Mouse (Mus musculus): ENCODE measurements around the gene Abhd17a.

Gene Abhd17a

DNA sequence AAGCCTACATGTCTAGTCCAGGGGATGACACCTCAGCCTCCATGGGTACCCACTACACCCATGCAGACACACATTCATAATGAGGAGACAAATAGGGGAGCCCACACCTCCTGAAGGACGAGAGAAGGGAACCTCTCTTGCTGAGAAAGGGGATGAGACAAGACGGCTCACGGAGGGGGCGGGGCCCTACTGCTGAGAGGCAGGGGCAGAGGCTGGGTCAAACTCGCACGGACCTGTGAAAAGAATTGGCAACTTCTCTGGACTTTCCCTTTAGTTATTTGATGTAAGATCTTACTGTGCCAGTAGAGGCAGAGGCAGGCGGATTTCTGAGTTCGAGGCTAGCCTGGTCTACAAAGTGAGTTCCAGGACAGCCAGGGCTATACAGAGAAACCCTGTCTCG, 37.8 kb downstream of the Abhd17a start:
- in situ Hi-C loops (cut with MboI, MseI), result loop anchor here (5.0 kb wide), 1 partner anchor 105 kb away; no protein-coding TSS in a partner anchor

DNA sequence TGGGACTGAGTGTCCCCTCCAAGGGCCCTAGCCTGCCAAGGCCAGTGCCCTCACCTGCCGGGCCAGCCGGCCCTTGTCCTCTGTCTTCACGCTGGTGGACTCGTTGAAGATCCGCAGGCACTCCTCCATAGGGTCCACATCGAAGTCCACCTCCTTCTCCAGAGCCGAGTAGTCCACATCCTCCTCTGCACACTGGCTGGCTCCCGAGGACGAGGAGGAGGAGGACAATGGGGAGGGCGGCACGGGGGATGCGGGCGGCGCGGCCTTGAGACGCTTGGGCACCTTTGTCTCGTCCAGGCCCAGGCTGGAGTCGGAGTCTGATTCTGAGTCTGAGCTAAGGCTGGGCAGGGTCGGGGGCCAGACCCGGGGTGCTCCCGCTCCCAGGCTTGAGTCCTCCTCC, 40.9 kb downstream of the Abhd17a start:
- in situ Hi-C loops (cut with MboI, MseI), result no loop called here

DNA sequence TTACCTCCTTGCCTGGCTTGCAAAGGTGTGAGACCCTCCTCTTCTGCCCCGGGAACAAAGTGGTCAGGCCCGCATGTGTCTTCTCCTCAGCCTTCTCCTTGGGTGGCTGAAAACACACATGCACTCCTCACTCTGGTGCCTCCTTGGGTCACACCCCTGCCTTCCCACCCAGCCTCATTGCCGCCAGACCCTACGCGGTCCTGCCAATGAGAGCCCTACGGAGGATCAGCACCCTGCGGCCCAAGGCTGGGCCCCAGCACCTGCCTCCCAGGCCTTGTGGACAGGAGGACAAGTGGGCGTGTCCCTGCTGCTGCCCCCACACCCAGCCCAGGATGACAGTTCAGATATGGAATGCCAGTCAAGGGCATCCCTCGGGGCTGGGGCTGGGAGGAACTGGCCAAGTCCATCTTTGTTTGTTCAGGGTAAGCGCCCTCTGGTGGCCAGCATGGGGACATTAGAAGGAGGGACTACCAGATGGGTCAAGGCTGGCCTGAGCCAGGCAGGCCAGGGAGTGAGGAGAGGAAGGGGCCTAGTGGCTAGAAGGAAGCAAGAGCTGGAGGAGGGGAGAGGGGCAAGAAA, 41.6 kb downstream of the Abhd17a start:
- in situ Hi-C loops (cut with MboI, MseI), result no loop called here

DNA sequence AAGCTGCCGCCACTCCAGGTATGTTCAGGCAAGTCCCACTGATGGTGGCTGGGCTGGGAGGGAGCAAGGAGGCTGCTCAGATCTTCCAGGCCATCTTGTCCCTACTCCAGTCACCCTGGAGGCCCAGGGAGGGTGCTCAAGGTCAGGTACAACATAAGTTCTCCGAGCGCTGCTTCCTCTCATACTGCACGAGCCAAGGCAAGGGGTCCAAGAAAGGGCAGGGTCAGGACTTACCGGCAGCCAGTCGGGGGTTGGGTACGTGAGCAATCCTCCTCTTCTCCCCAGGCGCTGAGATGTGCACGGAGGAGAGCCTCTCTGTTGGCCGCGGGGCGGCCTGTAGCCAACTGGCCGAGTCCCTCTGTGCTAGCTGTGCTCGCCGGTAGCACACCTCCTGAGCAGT, 42.6 kb downstream of the Abhd17a start:
- in situ Hi-C loops (cut with MboI, MseI), result no loop called here

DNA sequence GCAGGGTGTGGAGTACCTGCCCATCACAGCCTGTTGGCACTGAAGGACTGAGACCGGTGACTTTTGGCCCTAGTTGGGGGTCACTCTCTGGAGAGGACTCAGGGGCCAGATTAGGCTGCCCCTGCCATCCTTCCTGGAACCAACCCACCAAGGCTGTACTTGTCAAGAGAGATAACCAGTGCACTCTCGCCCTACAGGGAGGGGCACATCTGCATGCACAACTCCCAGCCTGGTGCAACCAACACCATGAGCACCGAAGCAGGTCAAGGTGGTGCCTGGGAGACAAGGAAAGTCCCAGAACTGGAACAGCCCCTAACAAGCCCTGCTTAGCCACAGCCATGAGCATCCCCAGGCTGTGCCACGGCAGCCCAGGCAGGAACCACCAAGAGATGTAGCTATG, 43.2 kb downstream of the Abhd17a start:
- in situ Hi-C loops (cut with MboI, MseI), result no loop called here

DNA sequence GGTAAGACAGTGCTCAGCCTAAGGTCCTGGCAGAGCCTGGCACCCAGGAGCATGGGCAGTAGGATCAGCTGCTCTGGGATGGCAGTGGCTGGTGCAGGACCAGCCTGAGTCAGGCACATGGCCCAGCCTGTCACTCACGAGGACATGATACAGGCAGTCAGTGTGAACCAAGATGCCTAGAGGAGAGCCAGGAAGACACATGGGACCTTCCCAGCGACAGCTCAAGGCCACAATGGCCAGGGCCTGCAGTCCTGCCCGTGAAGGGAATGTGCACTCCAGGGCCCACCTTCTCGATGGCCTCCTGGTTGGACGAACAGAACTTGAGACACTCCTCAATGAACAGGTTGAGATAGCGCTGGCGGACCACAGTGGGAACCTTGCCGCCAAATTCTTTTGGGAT, 44.6 kb downstream of the Abhd17a start:
- in situ Hi-C loops (cut with MboI, MseI), result no loop called here

DNA sequence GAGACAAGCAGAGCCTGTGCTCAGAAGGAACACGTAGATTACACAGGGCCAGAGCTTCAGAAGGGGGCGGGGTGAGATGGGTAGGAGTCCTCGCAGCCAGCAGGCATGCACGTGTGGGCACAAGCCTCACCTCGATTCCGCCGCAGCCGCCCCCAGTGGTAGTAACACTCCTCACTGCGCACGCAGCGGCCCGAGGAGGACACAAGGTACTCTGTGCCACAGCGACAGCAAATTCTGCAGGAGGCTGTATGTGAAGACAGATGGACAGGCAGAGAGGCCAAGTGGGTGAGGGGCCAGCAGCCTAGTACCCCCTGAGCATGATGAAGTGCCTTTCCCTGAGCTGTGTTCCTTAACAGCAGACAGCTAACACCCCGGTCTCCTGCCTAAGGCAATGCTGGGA, 46.3 kb downstream of the Abhd17a start:
- in situ Hi-C loops (cut with MboI, MseI), result no loop called here

DNA sequence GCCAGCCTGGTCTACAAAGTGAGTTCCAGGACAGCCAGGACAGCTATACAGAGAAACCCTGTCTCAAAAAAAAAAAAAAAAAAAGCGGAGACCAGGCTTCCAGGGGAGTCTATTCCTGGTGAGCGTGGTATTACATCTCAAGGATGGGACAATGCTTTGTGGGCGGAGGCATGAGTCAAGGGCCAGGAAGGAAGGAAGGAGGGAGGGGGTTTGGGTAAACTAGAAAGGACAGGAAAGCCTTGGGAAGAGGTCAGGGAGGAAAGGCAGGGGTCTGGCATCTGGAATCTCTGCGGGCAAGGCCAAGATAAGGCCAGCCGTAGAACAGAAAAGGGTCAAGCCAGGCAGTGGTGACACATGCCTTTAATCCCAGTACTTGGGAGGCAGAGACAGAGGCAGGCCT, 50.6 kb downstream of the Abhd17a start:
- in situ Hi-C loops (cut with MboI, MseI), result no loop called here

DNA sequence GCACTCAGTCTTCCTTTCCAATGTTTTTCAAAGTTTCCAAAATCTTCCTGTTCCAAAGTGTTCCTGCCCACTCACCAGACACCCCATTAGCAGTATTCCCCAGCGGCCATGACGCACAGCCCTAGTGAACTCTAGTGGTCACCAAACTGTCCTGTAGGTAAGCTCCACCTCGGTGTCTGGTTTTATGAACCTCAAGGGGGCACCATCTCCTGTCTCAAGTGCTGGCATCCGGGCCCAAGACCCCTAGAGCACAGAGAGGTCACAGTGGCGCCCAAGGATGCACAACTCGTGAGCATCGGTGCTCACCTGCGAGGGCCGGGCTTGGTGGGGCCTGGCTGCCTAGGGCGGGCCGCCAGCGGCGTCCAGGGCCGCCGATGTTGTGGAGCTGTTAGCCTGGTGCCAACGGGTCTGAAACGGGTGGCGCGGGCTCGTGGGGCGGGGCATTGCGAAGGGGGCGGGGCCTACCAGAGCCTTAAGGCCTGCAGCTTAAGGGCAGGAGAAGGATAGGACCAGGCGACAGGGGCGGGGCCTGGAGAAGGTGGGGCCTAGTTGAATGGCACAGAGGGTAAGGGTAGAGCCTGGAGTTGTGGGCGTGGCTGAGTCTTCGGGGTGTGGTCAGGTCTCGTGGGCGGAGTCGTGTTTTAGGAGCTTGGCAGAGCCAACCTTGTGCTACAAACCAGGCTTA, 51.3 kb downstream of the Abhd17a start, which contains the start of gene Atp8b3:
Gene Atp8b3, minus strand, starts transcription at position 415 of the 685 bp plus-strand sequence.
- in situ Hi-C loops (cut with MboI, MseI), result no loop called here

DNA sequence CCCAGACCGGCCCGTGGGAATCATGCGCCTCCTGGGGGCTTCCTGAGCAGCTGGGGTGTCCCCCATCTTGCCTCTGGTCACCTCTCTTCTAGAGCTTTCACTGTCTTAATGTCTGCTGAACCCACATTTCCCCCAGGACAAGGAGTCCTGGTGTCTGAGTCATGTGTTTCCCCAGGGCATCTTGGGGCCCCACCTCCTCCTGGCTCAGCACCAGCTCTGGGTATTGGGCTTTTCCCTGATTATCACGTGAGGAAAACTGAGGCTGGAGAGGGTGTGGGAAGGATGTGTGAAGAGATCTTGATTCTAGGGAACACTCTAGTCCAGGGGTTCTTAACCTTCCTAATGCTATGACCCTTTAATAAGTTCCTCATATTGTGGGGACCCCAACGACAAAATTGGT, 52.0 kb downstream of the Abhd17a start:
- in situ Hi-C loops (cut with MboI, MseI), result no loop called here

DNA sequence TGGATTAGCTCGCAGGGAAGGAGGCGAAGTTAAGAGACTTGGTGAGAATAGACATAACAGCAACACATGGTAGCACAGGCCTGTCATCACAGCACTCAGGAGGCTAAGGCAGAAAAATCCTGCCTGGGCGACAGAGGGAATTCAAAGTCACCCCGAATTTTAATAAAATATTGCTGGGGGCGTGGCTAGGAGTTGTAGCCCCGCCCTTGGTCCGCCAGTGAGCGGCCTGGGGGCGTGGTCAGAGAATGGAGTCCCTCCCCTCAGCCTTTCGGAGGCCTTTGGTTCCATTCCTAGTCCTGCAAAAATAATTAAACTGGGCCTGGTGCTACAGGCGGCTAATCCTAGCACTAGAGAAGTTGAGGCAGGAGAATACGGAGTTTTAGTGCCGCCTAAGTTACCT, 54.4 kb downstream of the Abhd17a start:
- in situ Hi-C loops (cut with MboI, MseI), result no loop called here

DNA sequence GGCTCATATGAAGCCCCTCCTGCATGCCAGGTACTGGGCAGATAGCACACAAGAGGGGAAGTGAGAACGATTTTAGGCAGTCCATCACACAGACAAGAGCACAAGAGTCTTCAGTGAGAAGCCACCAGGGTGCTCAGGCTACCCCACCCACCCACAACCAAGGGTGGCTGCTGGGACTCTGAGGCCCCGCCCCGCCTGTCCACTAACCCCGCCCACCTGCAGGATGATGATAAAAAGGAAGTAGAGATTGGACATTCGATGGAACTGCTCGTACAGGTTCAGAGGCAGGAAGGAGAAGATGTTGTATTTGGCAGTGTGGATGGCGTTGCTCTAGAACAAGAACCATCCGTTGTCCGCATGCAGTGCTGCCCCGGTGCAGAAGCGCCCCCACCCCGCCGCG, 55.1 kb downstream of the Abhd17a start:
- in situ Hi-C loops (cut with MboI, MseI), result no loop called here

DNA sequence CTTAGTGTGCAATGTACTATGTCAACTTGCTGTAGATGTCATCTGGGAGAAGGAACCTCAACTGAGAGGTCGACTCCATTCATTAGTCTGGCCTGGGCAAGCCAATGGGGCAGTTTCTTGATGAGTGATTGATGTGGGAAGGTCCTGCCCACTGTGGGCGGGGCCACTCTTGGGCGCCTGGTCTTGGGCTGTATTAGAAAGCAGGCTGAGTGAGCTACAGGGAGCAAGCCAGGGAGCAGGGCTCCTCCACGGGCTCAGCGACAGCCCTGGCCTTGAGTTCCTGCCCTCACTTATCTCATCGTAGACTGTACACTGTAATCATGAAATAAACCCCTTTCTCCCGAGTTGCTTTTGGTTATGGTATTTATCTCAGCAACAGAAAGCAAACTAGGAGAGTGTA, 56.4 kb downstream of the Abhd17a start:
- in situ Hi-C loops (cut with MboI, MseI), result no loop called here

Data from T-helper 1 cell (primary cell).